Mouse (Mus musculus): ENCODE measurements at regions not wholly inside any gene's neighbourhood (a gene's known extent, or its start where the extent isn't known, plus 50 kb on each side); places are given as distances from the start of the nearest gene placed in this dataset.

DNA sequence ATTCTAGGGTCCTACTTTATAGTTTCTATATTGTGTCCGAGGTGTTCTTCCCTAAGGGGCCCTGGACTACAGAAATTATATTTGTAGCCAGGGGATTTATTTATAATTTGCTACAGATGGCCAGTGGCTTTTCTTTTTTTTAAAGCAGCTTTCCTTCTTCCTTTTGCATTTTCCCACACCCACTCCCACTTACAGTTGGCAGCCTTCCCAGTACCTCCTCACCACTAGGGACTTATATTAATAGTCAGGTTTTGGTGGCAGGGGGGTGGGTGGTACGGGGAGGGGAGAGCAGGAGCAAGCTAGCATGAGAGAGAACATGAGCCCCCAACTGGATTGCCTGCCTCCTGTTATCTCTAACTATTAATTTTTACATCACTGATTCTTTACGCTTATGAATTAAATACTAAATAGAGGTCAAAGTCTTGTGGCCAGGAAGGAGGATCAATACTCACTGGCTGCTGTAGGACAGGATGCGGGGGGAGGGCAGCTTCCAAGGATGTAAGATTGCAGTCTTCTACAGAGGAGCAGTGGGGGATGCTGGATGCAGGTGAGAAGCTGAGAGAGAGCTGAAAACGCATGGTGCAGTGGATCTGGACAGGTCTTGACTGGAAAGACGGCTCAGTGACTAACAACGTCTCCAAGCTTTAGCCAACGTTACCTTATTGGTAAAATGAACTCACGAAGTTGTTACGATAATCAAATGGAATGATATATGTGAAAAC is 202.6 kb downstream of the Kcnrg start:
- no peak for ATAC-seq (ENCODE audit: low FRiP score)
- H3K9ac ChIP-seq (replicated peaks; ENCODE audit: low read length, poor library complexity, severe bottlenecking), result no peak overlapping the region

DNA sequence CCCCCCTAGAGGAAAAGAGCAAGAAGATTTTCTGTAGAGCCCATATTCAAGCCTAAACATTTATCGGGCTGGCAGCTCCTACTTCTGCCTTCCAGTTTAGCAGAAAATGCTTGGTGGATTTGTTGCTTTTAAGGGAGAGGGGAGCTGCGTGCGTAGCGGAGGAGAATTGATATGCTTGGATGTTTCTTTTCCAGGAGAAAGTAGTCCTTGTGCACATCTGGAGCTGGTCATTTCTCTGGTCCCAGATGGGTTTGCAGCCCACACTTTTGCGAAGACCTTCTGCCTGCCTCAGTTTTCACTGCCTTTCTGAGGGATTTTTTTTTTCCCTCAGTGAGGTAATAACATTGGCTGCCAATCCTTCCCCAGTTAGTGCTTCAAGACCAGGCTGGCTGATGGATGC is 203.6 kb downstream of the Kcnrg start:
- TF ChIP-seq CTCF (IDR thresholded peaks at IDR 0.05), result no peak
- WGBS, result 66% methylated on average over 5 of the region's 5 CpGs
- DNase-seq (ENCODE audit: low spot score) (no peak), ATAC-seq (ENCODE audit: low FRiP score) (no peak)
- Histone ChIP-seq H3K4me3 (ENCODE audit: low read depth, low read length) (no peak overlapping the region), H3K9me3 (ENCODE audit: low read length) (no peaks in the 10 kb centered on the region), H3K36me3 (ENCODE audit: insufficient read depth, low read length) (no peaks in the 10 kb centered on the region), H3K9ac (replicated peaks; ENCODE audit: low read length, poor library complexity, severe bottlenecking) (no peak overlapping the region), H3K4me1 (ENCODE audit: insufficient read depth, low read length) (no peaks in the 10 kb centered on the region; the same call in 1 of the 2 replicates), H3K27me3 (ENCODE audit: insufficient read depth, low read length) (no peaks in the 10 kb centered on the region), H3K4me2 (ENCODE audit: low read depth, low read length, poor library complexity, severe bottlenecking) (no peak overlapping the region), H3K27ac (ENCODE audit: low read depth, low read length) (no peak overlapping the region)

More for the DNA sequence above, 202.6 kb downstream of the Kcnrg start:
- no peak overlapping the region for H3K27ac ChIP-seq (ENCODE audit: low read depth, low read length)
- no peak overlapping the region for H3K4me2 ChIP-seq (ENCODE audit: low read depth, low read length, poor library complexity, severe bottlenecking)
- WGBS, result 67% methylated on average over 10 of the region's 10 CpGs
- H3K4me3 ChIP-seq (ENCODE audit: low read depth, low read length), result no peak overlapping the region
- no peaks in the 10 kb centered on the region for H3K9me3 ChIP-seq (ENCODE audit: low read length)
- no peaks in the 10 kb centered on the region for H3K27me3 ChIP-seq (ENCODE audit: insufficient read depth, low read length)
- DNase-seq (ENCODE audit: low spot score), result no peak
- no peaks in the 10 kb centered on the region; the same call in 1 of the 2 replicates for H3K4me1 ChIP-seq (ENCODE audit: insufficient read depth, low read length)
- TF ChIP-seq CTCF (IDR thresholded peaks at IDR 0.05), result 0 out of 2 replicates have a peak, but pooled peaks have one; percentile 3
- no peaks in the 10 kb centered on the region for H3K36me3 ChIP-seq (ENCODE audit: insufficient read depth, low read length)

DNA sequence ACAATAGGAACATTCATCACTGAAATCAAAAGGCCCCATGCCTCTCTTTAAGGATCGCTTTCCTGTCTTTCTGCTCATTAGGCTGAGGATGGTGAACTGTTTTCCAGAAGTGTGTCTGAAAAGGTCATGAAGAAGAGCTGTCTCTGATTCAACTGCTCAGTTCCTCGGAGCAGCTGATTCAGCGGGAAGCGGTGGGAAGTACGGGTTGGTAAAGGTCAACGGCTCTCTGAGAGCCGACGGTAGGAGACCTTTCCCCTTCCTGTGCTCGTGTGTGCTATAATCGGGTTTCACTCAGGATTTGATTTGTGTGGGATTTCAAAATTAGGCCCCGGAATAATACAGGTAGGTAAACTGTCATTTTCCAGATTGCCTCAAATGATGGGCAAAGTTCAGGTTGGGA is 210.5 kb downstream of the Kcnrg start:
- H3K27me3 ChIP-seq (ENCODE audit: insufficient read depth, low read length), result no peaks in the 10 kb centered on the region
- TF ChIP-seq CTCF (IDR thresholded peaks at IDR 0.05), result no peak
- H3K4me2 ChIP-seq (ENCODE audit: low read depth, low read length, poor library complexity, severe bottlenecking), result no peak overlapping the region
- WGBS, result 79% methylated on average over 11 of the region's 11 CpGs
- no peaks in the 10 kb centered on the region for H3K9me3 ChIP-seq (ENCODE audit: low read length)
- no peak overlapping the region for H3K4me3 ChIP-seq (ENCODE audit: low read depth, low read length)
- H3K9ac ChIP-seq (replicated peaks; ENCODE audit: low read length, poor library complexity, severe bottlenecking), result no peak overlapping the region
- no peaks in the 10 kb centered on the region for H3K36me3 ChIP-seq (ENCODE audit: insufficient read depth, low read length)
- H3K27ac ChIP-seq (ENCODE audit: low read depth, low read length), result no peak overlapping the region
- ATAC-seq (ENCODE audit: low FRiP score) (no peak), DNase-seq (ENCODE audit: low spot score) (no peak)
- H3K4me1 ChIP-seq (ENCODE audit: insufficient read depth, low read length), result no peaks in the 10 kb centered on the region

DNA sequence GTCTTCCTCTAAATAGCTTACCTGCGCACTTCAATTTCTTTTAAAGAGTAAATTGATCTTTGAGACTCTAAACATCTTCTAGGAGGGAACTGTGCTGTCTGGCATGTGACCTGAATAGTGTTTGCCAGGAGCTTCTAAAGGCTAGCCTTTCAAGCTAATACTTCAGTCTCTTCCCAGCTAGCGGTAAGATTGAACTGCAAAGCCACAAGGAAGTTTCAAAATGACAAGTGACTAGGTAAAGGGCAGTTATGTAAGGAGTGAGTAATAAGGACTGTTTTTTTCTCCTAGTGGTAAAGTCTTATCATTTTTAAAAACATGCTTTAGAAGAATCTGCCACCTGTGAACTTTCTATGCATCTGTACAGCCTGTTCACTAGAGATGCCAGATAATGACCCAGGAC is 211.1 kb downstream of the Kcnrg start:
- Histone ChIP-seq H3K27ac (ENCODE audit: low read depth, low read length) (no peak overlapping the region), H3K9me3 (ENCODE audit: low read length) (no peaks in the 10 kb centered on the region), H3K27me3 (ENCODE audit: insufficient read depth, low read length) (no peaks in the 10 kb centered on the region), H3K9ac (replicated peaks; ENCODE audit: low read length, poor library complexity, severe bottlenecking) (no peak overlapping the region), H3K36me3 (ENCODE audit: insufficient read depth, low read length) (no peaks in the 10 kb centered on the region), H3K4me3 (ENCODE audit: low read depth, low read length) (no peak overlapping the region), H3K4me1 (ENCODE audit: insufficient read depth, low read length) (no peaks in the 10 kb centered on the region), H3K4me2 (ENCODE audit: low read depth, low read length, poor library complexity, severe bottlenecking) (no peak overlapping the region)
- WGBS, result 72% methylated on average over 2 of the region's 2 CpGs
- no peak for TF ChIP-seq CTCF (IDR thresholded peaks at IDR 0.05)
- DNase-seq (ENCODE audit: low spot score) (no peak), ATAC-seq (ENCODE audit: low FRiP score) (no peak)

DNA sequence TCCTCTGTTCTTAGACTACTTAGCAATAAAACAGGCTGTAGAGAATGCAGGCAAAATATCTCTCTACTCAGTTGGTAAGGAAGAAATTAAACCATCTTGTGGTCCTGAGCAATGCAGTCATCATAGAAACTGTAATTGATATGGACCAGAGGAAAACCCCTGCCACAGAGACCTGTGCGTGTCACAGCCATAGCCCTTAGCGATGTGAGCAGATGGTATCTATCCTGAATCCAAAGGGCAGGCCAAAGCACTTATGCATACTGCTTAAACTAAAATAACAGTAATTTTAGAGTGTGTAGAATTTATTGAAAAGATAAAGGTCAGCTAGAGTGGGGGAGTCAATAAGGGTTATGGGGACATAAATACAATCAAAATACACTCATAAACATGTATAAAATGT is 212.0 kb downstream of the Kcnrg start:
- ATAC-seq (ENCODE audit: low FRiP score) (no peak), DNase-seq (ENCODE audit: low spot score) (no peak)
- 85% methylated on average over 2 of the region's 2 CpGs for WGBS
- no peak overlapping the region for H3K9ac ChIP-seq (replicated peaks; ENCODE audit: low read length, poor library complexity, severe bottlenecking)
- TF ChIP-seq CTCF (IDR thresholded peaks at IDR 0.05), result no peak
- no peaks in the 10 kb centered on the region for H3K27me3 ChIP-seq (ENCODE audit: insufficient read depth, low read length)
- no peaks in the 10 kb centered on the region for H3K36me3 ChIP-seq (ENCODE audit: insufficient read depth, low read length)
- H3K4me1 ChIP-seq (ENCODE audit: insufficient read depth, low read length), result no peaks in the 10 kb centered on the region
- no peak overlapping the region for H3K27ac ChIP-seq (ENCODE audit: low read depth, low read length)
- no peak overlapping the region for H3K4me3 ChIP-seq (ENCODE audit: low read depth, low read length)
- no peak overlapping the region for H3K4me2 ChIP-seq (ENCODE audit: low read depth, low read length, poor library complexity, severe bottlenecking)
- H3K9me3 ChIP-seq (ENCODE audit: low read length), result no peaks in the 10 kb centered on the region

DNA sequence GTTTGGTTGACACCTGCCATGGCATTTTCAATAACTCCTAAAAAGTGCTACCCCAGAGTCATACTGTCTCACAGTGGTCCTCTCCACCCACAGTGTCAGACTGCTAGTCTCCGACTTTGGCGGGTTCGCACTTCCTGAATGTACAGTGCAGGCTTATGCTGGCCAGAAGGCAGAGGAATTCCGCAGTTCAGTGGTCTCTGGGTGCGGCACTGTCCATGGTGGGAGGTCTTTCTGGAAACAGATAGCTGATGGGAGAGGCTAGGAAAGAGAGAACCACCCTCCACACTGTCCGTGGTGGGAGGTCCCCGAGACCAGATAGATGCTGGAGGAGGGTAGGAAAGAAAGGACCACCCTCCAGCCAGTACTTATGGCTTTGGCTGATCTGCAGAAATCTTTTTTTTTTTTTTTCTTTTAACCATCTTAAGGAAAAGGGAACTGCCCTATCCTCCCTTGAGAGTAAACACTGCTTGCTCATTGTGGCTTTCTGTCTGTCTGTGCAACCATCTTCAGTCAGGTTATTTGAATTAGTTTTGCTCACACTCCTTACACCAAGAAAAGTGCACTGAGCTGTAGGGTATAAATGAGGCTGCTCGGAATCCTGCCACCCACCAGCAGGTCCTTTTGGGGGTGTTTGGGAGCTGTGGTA is 227.2 kb downstream of the Kcnrg start:
- no peaks in the 10 kb centered on the region for H3K27me3 ChIP-seq (ENCODE audit: insufficient read depth, low read length)
- no peak for TF ChIP-seq CTCF (IDR thresholded peaks at IDR 0.05)

More for the DNA sequence above, 227.2 kb downstream of the Kcnrg start:
- H3K4me3 ChIP-seq (ENCODE audit: low read depth, low read length), result no peak overlapping the region
- no peaks in the 10 kb centered on the region for H3K36me3 ChIP-seq (ENCODE audit: insufficient read depth, low read length)
- H3K9me3 ChIP-seq (ENCODE audit: low read length), result no peaks in the 10 kb centered on the region
- 81% methylated on average over 8 of the region's 8 CpGs for WGBS
- no peak overlapping the region for H3K27ac ChIP-seq (ENCODE audit: low read depth, low read length)
- no peak overlapping the region for H3K9ac ChIP-seq (replicated peaks; ENCODE audit: low read length, poor library complexity, severe bottlenecking)
- no peak overlapping the region for H3K4me2 ChIP-seq (ENCODE audit: low read depth, low read length, poor library complexity, severe bottlenecking)
- ATAC-seq (ENCODE audit: low FRiP score) (no peak), DNase-seq (ENCODE audit: low spot score) (no peak)
- H3K4me1 ChIP-seq (ENCODE audit: insufficient read depth, low read length), result no peaks in the 10 kb centered on the region
